Mouse (Mus musculus): ENCODE measurements at regions not wholly inside any gene's neighbourhood (a gene's known extent, or its start where the extent isn't known, plus 50 kb on each side); places are given as distances from the start of the nearest gene placed in this dataset.

DNA sequence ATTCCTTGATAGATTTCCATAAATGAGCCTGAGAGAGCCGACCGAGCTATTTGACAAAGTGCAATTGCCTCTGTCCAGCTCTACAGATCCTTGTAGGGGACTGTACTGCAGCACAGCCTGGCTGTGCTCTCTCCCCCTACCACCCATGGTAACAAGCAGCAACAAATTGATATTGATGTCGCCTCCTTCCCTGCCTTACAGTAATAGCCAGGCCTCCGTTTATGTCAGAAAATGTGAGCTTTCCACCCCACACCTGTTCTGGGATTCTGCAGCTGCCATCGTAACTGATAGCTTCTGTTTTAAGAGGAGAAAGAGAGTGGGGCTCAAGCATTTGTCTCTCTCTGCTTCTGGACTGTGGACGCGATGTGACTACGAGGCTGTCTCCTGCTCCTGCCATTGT, 432.6 kb downstream of the Fut8 start:
- TF ChIP-seq CTCF (IDR thresholded peaks at IDR 0.05; ENCODE audit: borderline replicate concordance, control insufficient read depth, extremely low read depth, insufficient read depth, low read length, poor library complexity) (no peak), POLR2A (IDR thresholded peaks at IDR 0.05; ENCODE audit: control insufficient read depth, extremely low read depth, insufficient read depth, low read length, poor library complexity) (no peak)
